Mouse (Mus musculus) limb, embryonic 14.5 days (tissue): ENCODE measurements around the gene Wipf3. TPM values are rescaled to one million over a fixed set of nuclear protein-coding genes. Genes with fewer than 3 reads are reported as not detected.

Experiments used
- ATAC-seq: fragments of 200-750 bp; cut with Nextera tagmentation; 2 replicates; pipeline ENCODE4 v1.8.0; 2017; ENCODE audit warnings: low read depth, moderate number of reproducible peaks, moderate TSS enrichment; ENCODE audit not compliant: low FRiP score
- DNase-seq: peaks from one replicate; pipeline ENCODE4 v3.0.0-alpha.2; 2015; ENCODE audit warnings: low spot score
- H3K27ac ChIP-seq: fragments of 300-500 bp; sonication (generic); replicated peaks from 2 replicates; pipeline ENCODE4 v1.5.1; 2014; ENCODE audit warnings: low read depth, mild to moderate bottlenecking, low read length, moderate library complexity, mixed read lengths
- H3K27me3 ChIP-seq: fragments of 300-500 bp; sonication (generic); 2 replicates; pipeline ENCODE4 v1.6.1; 2014; ENCODE audit warnings: low read length, mixed read lengths; ENCODE audit not compliant: control insufficient read depth, insufficient read depth
- H3K36me3 ChIP-seq: fragments of 300-500 bp; sonication (generic); 2 replicates; pipeline ENCODE4 v1.6.1; 2014; ENCODE audit warnings: mild to moderate bottlenecking, low read length, moderate library complexity, mixed read lengths; ENCODE audit not compliant: control insufficient read depth, insufficient read depth
- H3K4me1 ChIP-seq: fragments of 300-500 bp; sonication (generic); 2 replicates; pipeline ENCODE4 v1.6.1; 2014; ENCODE audit warnings: antibody characterized with exemption, low read length, mixed read lengths; ENCODE audit not compliant: control insufficient read depth, insufficient read depth
- H3K4me2 ChIP-seq: fragments of 300-500 bp; sonication (generic); replicated peaks from 2 replicates; pipeline ENCODE4 v1.6.1; 2014; ENCODE audit warnings: low read depth, mild to moderate bottlenecking, low read length, moderate library complexity; ENCODE audit not compliant: severe bottlenecking
- H3K4me3 ChIP-seq: fragments of 300-500 bp; sonication (generic); replicated peaks from 2 replicates; pipeline ENCODE4 v1.5.1; 2014; ENCODE audit warnings: low read length
- H3K9ac ChIP-seq: fragments of 300-500 bp; sonication (generic); 2 replicates; pipeline ENCODE4 v1.6.1; 2014; ENCODE audit warnings: mild to moderate bottlenecking, low read depth, low read length, moderate library complexity; ENCODE audit not compliant: severe bottlenecking
- H3K9me3 ChIP-seq: fragments of 300-500 bp; sonication (generic); 2 replicates; pipeline ENCODE4 v1.6.1; 2016; ENCODE audit warnings: low read length; ENCODE audit not compliant: control insufficient read depth
- POLR2A ChIP-seq: fragments of 200-500 bp; IDR thresholded peaks from 2 replicates; pipeline ENCODE4 v1.8.0; 2012; ENCODE audit warnings: inconsistent platforms, mild to moderate bottlenecking, moderate library complexity, borderline replicate concordance; ENCODE audit not compliant: insufficient read depth, insufficient read length; ENCODE audit errors: extremely low read depth
- WGBS: fragments of 180-500 bp; shearing (Covaris S2); extraction: QIAGEN DNeasy Blood & Tissue Kit; methylation state at CpG from one replicate; pipeline ENCODE4 v1.1.7; 2014; 5-methylcytosine and 5-hydroxymethylcytosine counted together
- polyA plus RNA-seq, 2 experiments: library from polyadenylated mRNA; depleted of rRNA in 1 of 2; stranded (reverse) in 1 of 2; unstranded in 1 of 2; fragments of >200 nt; fragmentation: Nextera tagmentation in 1 of 2; extraction: Ambion mirVana in 1 of 2; gene quantifications; 2 replicates each; pipeline versions ENCODE4 v1.2.1 to v1.2.3; 2012 to 2014

The Wipf3 gene
- polyA plus RNA-seq, 2 experiments = 1.8 to 5.6 TPM

DNA sequence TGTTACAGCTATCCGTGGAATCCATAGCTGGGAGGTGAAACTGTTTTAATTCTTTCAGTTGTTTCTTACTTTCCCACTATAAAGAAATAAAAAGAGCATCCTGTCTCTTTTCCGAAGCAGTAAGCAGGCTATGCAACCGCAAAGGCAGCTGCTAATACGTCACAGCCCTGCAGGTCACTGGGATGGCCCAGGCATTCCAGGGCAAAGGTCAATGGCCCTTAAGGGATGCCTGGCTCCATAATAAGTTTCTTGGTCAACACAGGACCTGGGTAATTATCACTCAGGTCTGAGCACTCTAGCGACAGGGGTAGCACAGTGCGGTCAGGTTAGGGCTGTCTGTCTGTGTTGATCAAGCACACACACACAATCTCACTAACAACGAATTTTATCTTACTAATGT is 61.7 kb downstream of the Wipf3 start:
- Histone ChIP-seq H3K4me1 (no peaks in the 10 kb centered on the region), H3K4me2 (no peak overlapping the region), H3K9me3 (no peaks in the 10 kb centered on the region), H3K9ac (no peak overlapping the region), H3K27ac (no peak overlapping the region), H3K27me3 (peaks cover 15% of the 10 kb centered on the region), H3K36me3 (no peaks in the 10 kb centered on the region), H3K4me3 (no peak overlapping the region)
- ATAC-seq = no peak
- DNase-seq = no peak
- TF ChIP-seq POLR2A = no peak
- 41% methylated on average over 7 of the region's 7 CpGs for WGBS

DNA sequence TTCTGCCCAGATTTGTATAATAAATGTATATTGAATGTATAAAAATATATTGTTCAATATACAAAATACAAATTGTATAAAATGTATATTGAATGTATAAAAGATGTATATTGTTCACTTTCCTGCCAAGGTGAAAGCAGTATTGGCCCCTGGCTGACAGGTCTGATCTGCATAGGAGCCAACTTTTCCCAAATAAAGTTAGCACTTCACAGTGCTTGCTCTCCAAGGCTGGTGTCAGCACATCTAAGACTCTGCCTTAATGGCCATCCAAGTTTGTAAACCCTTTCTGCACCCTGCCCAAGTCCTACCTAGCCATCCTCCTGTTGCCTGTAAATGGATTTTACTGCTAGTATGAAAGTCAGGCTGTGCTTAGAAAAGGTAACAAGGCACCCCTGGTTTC is 64.7 kb downstream of the Wipf3 start:
- DNase-seq = peak; percentile 23
- ATAC-seq = peak; percentile 80; the same call in 1 of the 2 replicates
- Histone ChIP-seq H3K36me3 (no peaks in the 10 kb centered on the region), H3K9me3 (no peaks in the 10 kb centered on the region), H3K27ac (no peak overlapping the region), H3K4me1 (no peaks in the 10 kb centered on the region), H3K27me3 (no peaks in the 10 kb centered on the region), H3K4me2 (no peak overlapping the region), H3K9ac (no peak overlapping the region), H3K4me3 (no peak overlapping the region)
- TF ChIP-seq POLR2A = no peak

DNA sequence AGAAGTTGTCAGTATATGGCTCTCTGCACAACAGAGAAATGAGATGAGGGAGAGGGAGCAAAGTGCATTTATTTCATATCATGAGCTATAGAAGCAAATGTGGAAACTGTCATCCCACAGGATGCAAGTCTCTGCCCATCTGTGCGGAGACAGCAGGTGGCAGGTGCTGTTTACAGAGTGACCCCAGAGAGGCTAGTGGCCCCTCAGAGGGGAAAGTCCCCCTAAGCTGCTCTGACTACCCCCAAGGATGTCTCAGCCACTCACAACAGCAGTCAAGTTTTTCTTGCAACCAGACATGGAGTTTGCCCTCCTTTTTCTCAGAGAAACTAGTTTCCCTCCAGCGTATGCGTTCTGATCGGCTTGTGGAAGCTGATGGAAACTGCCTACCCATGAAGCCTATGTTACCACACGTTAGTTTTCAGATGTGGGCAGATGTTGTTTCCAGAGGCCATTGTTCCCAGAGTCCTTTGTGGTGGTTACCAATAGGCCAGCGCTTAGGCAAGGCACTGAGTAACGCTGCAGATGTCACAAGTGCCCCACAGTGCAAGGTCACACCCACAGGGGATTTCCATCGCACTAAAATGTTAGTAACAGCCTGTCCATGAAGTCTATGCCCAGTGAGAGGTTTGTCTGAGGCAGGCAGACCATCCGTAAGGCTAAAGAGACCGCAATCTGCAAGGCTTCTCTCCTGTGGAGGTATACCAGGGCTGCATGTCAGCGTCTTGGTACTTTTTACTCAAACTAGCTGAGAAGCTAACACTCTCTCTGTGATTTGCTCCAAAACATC is 65.4 kb downstream of the Wipf3 start:
- no peak for DNase-seq
- TF ChIP-seq POLR2A = no peak
- Histone ChIP-seq H3K27ac (no peak overlapping the region), H3K4me3 (no peak overlapping the region), H3K9me3 (0 out of 2 replicates have a peak, but pooled peaks cover 2% of the 10 kb centered on the region), H3K4me2 (no peak overlapping the region), H3K9ac (no peak overlapping the region), H3K4me1 (no peaks in the 10 kb centered on the region), H3K36me3 (no peaks in the 10 kb centered on the region), H3K27me3 (no peaks in the 10 kb centered on the region)
- ATAC-seq = no peak
- WGBS = 69% methylated on average over 11 of the region's 11 CpGs

DNA sequence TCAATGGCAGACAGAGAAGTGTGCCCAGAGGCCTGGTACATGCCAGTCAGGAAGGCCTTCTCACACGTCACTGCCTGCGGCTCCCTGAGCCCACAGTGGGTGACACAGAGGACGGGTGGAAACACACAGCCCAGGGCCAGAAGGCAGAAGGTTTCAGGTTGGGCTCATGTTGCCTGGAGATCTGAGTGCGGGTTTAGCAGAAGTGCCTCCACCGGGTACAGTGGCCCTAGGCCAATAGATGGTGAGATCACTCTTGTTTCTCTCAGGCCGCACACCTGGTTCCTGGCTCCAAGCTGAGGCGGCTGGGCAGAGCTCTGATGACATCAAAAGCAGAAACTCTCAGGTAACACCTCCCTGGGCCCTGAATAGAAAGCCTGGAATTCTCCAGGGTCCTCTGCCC is 66.8 kb downstream of the Wipf3 start:
- Histone ChIP-seq H3K9ac (no peak overlapping the region), H3K27me3 (no peaks in the 10 kb centered on the region), H3K4me2 (no peak overlapping the region), H3K4me3 (no peak overlapping the region), H3K4me1 (no peaks in the 10 kb centered on the region), H3K36me3 (no peaks in the 10 kb centered on the region), H3K27ac (no peak overlapping the region), H3K9me3 (0 out of 2 replicates have a peak, but pooled peaks cover 3% of the 10 kb centered on the region)
- 77% methylated on average over 7 of the region's 7 CpGs for WGBS
- DNase-seq (no peak), ATAC-seq (no peak)
- TF ChIP-seq POLR2A = no peak

DNA sequence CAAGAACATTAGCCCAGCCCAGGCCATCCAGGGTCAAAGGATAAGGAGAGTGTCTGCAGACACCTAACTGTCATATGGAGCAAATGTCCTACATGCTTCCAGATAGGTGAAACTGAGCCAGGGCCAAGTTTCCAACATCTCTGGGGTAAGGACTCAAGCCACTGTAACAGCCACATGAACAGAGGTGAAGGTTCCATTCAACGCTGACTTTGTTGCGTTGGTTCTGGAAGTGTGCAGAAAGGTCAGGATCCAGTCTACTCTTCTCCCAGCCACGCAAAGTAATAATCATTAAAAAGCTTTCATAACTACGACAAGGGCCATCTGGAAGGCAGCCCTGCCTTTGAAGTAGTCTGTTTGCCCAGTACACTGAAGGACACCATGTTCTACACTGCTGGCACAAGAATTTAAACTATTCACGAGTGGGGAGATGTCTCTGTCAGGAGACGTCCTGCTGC is 73.3 kb downstream of the Wipf3 start:
- H3K4me2 ChIP-seq = no peak overlapping the region
- H3K27me3 ChIP-seq = no peaks in the 10 kb centered on the region
- H3K9me3 ChIP-seq = 0 out of 2 replicates have a peak, but pooled peaks cover 3% of the 10 kb centered on the region
- H3K4me1 ChIP-seq = peaks cover under 1% of the 10 kb centered on the region; the same call in 1 of the 2 replicates
- H3K27ac ChIP-seq = no peak overlapping the region
- no peak overlapping the region for H3K4me3 ChIP-seq
- 47% methylated on average over 6 of the region's 6 CpGs for WGBS
- DNase-seq (no peak), ATAC-seq (no peak)
- no peak overlapping the region for H3K9ac ChIP-seq
- no peaks in the 10 kb centered on the region for H3K36me3 ChIP-seq
- no peak for TF ChIP-seq POLR2A
